Mouse (Mus musculus): Measurements from ENCODE around the gene Ppard. TPM values are rescaled to one million over a fixed set of nuclear protein-coding genes. Genes with fewer than 3 reads are reported as not detected.
"Not testable (repeated sequence)": the region's sequence is repeated elsewhere in the genome, so short reads cannot be mapped to it uniquely, and the experiment has no call there.

Gene Ppard
- polyA plus RNA-seq, 1 experiment from 2014 or later, result 1.1 TPM

DNA sequence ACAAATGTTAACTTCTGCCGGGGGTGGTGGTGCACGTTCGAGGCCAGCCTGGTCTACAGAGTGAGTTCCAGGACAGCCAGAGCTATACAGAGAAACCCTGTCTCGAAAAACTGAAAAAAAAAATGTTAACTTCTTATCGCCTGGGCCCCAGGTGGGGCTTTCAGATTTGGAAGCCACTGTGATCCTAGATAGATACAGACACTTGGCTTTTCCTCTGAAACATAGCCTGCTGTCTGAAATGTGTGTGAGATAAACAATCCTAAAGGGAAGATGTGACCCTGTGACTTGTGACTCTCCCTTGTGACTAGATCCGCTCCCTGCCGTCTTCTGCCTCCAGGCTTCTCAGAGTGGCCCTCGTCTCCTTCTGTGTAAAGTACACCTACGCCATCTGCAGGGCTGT is 85.2 kb downstream of the Ppard start:
- no peak for ATAC-seq
- WGBS, result 88% methylated on average over 9 of the region's 9 CpGs
- Histone ChIP-seq H3K27me3 (replicated peaks; ENCODE audit: control insufficient read depth, insufficient read depth, low read length) (no peaks in the 10 kb centered on the region), H3K4me3 (ENCODE audit: low read length) (no peak overlapping the region), H3K4me1 (ENCODE audit: control insufficient read depth, insufficient read depth, low read depth, low read length) (peaks cover 14% of the 10 kb centered on the region), H3K4me2 (ENCODE audit: low read length) (no peak overlapping the region), H3K36me3 (ENCODE audit: control insufficient read depth, insufficient read depth, low read length) (peaks cover 11% of the 10 kb centered on the region), H3K9me3 (ENCODE audit: control insufficient read depth, low read length) (no peaks in the 10 kb centered on the region), H3K27ac (ENCODE audit: low read depth, low read length) (no peak overlapping the region), H3K9ac (ENCODE audit: low read depth, low read length) (no peak overlapping the region)

DNA sequence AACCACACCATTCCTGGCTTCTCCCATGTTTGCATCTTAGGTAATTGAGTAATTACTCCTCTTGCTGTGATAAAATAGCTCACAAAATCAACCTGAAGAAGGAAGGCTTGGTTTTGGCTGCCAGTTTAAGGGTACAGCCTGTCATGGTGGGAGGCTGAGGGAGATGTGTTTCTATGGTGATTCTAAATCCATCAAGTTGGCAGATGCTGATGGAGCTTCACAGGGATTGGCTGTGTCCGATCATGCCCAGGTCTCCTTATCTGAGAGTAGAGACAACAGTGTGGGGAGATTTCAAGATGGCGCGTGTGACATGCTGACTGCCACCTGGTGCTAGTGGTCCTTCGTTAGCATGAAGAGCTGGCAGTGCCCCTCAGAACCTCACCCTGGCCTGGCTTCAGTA is 89.2 kb downstream of the Ppard start:
- Histone ChIP-seq H3K9me3 (ENCODE audit: control insufficient read depth, low read length) (no peaks in the 10 kb centered on the region), H3K4me3 (ENCODE audit: low read length) (no peak overlapping the region), H3K27ac (ENCODE audit: low read depth, low read length) (no peak overlapping the region), H3K4me1 (ENCODE audit: control insufficient read depth, insufficient read depth, low read depth, low read length) (no peaks in the 10 kb centered on the region), H3K4me2 (ENCODE audit: low read length) (no peak overlapping the region), H3K9ac (ENCODE audit: low read depth, low read length) (no peak overlapping the region), H3K36me3 (ENCODE audit: control insufficient read depth, insufficient read depth, low read length) (peaks cover 8% of the 10 kb centered on the region), H3K27me3 (replicated peaks; ENCODE audit: control insufficient read depth, insufficient read depth, low read length) (no peaks in the 10 kb centered on the region)
- no peak for ATAC-seq
- 95% methylated on average over 4 of the region's 4 CpGs for WGBS

DNA sequence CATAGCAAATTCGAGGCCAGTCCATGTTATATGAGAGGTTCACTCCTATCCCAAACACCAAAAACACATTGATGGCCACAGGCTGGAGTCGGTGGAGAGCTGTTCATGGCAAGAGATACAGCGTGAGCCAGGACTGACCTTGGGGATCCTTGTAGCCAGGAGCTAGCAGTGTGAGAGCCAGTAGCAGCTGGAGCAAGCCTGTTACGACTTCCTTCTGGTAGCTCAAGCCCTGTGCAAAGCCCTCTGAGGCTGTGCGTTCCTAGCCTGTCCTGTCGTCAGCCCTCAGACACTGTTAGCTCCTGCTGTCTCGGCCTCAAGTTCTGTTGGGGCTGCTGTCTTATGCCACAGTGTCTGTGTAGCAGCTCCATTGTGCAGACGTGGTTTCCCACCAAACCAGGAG is 91.3 kb downstream of the Ppard start:
- no peaks in the 10 kb centered on the region for H3K9me3 ChIP-seq (ENCODE audit: control insufficient read depth, low read length)
- H3K9ac ChIP-seq (ENCODE audit: low read depth, low read length), result no peak overlapping the region
- H3K4me1 ChIP-seq (ENCODE audit: control insufficient read depth, insufficient read depth, low read depth, low read length), result peaks cover 8% of the 10 kb centered on the region
- H3K36me3 ChIP-seq (ENCODE audit: control insufficient read depth, insufficient read depth, low read length), result no peaks in the 10 kb centered on the region
- H3K4me3 ChIP-seq (ENCODE audit: low read length), result no peak overlapping the region
- H3K27ac ChIP-seq (ENCODE audit: low read depth, low read length), result no peak overlapping the region
- no peak overlapping the region for H3K4me2 ChIP-seq (ENCODE audit: low read length)
- no peak for ATAC-seq
- WGBS, result 94% methylated on average over 8 of the region's 8 CpGs
- H3K27me3 ChIP-seq (replicated peaks; ENCODE audit: control insufficient read depth, insufficient read depth, low read length), result no peaks in the 10 kb centered on the region

DNA sequence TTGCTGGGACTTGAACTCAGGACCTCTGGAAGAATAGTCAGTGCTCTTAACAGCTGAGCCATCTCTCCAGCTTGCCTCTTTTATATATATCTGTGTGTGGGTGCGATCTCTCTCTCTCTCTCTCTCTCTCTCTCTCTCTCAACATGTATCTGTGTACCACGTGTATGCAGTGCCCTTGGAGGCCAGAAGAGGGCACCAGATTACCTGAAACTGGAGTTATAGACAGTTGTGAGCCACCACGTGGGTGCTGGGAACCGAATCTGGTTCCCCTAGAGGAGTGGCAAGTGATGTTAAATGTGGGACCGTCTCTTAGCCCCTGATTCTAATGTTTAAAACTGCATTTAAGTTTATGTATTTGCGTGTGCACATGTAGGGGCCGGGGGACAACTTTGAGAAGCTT is 91.9 kb downstream of the Ppard start:
- not testable (repeated sequence) for H3K9me3 ChIP-seq (ENCODE audit: control insufficient read depth, low read length); H3K27me3 ChIP-seq (replicated peaks; ENCODE audit: control insufficient read depth, insufficient read depth, low read length); H3K9ac ChIP-seq (ENCODE audit: low read depth, low read length); H3K4me2 ChIP-seq (ENCODE audit: low read length); ATAC-seq; H3K27ac ChIP-seq (ENCODE audit: low read depth, low read length); H3K4me1 ChIP-seq (ENCODE audit: control insufficient read depth, insufficient read depth, low read depth, low read length); H3K4me3 ChIP-seq (ENCODE audit: low read length); H3K36me3 ChIP-seq (ENCODE audit: control insufficient read depth, insufficient read depth, low read length)
- 95% methylated on average over 7 of the region's 7 CpGs for WGBS

DNA sequence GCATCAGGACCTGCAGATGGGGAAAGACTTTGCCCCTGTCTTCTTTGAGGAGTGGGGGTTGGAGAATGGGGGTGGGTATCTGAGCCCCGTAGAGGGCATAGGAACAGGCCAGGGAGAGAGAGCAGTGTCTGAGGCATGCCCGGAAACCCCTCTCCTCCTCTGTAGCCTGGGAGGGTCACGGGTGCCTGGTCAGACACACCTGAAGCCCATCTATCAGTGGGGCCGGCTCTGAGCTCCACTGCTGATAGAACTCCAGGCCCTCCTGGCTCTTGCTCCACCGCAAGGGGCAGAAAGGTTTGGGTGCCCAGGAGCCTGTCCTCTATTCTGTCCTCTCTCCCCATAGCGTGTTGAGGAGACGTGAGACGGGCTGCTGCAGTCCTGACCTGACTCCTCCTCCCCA is 93.3 kb downstream of the Ppard start:
- H3K9me3 ChIP-seq (ENCODE audit: control insufficient read depth, low read length), result no peaks in the 10 kb centered on the region
- H3K4me3 ChIP-seq (ENCODE audit: low read length), result no peak overlapping the region
- no peak overlapping the region for H3K4me2 ChIP-seq (ENCODE audit: low read length)
- peaks cover 16% of the 10 kb centered on the region for H3K4me1 ChIP-seq (ENCODE audit: control insufficient read depth, insufficient read depth, low read depth, low read length)
- H3K27ac ChIP-seq (ENCODE audit: low read depth, low read length), result no peak overlapping the region
- 96% methylated on average over 8 of the region's 8 CpGs for WGBS
- H3K36me3 ChIP-seq (ENCODE audit: control insufficient read depth, insufficient read depth, low read length), result no peaks in the 10 kb centered on the region; the same call in 1 of the 2 replicates
- no peak for ATAC-seq
- H3K9ac ChIP-seq (ENCODE audit: low read depth, low read length), result no peak overlapping the region
- no peaks in the 10 kb centered on the region for H3K27me3 ChIP-seq (replicated peaks; ENCODE audit: control insufficient read depth, insufficient read depth, low read length)

DNA sequence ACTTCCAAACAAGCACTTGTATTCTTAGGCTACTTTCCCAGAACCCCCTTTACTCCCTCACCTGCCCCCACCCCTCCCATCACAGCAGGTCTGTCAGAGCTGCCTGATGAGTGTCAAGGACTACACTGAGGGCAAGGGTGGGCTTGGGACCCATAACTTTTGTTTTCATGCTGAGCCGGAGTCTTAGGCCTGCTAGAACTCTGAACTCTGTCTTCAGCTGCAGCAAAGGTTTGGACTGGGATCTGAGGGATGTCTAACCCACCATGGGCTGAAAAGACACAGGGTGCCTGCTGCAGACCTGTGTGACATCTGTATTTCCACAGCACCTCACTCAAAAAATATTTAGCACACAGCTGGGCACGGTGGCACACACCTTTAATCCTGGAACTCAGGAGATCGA is 94.5 kb downstream of the Ppard start:
- Histone ChIP-seq H3K4me2 (ENCODE audit: low read length) (no peak overlapping the region), H3K4me1 (ENCODE audit: control insufficient read depth, insufficient read depth, low read depth, low read length) (peaks cover 16% of the 10 kb centered on the region), H3K4me3 (ENCODE audit: low read length) (no peak overlapping the region), H3K9me3 (ENCODE audit: control insufficient read depth, low read length) (no peaks in the 10 kb centered on the region), H3K9ac (ENCODE audit: low read depth, low read length) (peak overlapping the region; percentile 19; the same call in 1 of the 2 replicates), H3K36me3 (ENCODE audit: control insufficient read depth, insufficient read depth, low read length) (peaks cover 9% of the 10 kb centered on the region), H3K27me3 (replicated peaks; ENCODE audit: control insufficient read depth, insufficient read depth, low read length) (no peaks in the 10 kb centered on the region), H3K27ac (ENCODE audit: low read depth, low read length) (no peak overlapping the region)
- 90% methylated on average over 3 of the region's 3 CpGs for WGBS
- ATAC-seq, result no peak

DNA sequence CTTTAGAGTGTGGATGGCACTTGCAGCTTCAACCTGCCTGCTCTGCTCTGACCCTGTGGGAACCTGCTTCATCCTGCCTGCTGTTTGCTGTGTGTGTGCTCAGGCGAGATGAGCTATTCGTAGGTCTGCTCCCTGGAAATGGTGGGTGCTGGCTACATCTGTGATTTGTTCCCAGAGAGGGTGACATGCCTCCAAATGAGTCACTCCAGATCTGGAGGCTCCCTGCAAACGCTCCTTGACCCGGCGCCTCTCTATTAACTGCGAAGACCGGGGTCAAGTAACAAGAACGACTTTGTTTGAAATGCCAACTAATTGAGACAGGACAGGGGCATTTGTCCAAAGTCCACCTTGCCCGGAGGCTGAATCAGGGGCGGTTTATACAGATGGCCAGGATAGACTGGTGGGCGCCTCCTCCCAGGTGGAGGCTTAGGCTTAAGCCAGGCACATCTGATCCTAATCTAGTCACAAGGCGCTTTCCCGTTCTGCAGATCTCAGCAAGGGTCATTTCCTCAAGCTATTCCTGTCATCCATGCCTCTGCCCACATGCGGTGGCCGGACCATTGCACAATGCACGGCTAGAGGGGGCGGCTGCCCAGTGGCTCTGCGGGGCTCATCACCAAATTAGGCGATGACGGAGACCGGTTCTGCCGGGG is 95.3 kb downstream of the Ppard start:
- 11% methylated on average over 22 of the region's 22 CpGs for WGBS
- peak overlapping the region; percentile 79 for H3K4me2 ChIP-seq (ENCODE audit: low read length)
- H3K27ac ChIP-seq (ENCODE audit: low read depth, low read length), result peak overlapping the region; percentile 86
- no peaks in the 10 kb centered on the region for H3K27me3 ChIP-seq (replicated peaks; ENCODE audit: control insufficient read depth, insufficient read depth, low read length)
- H3K9ac ChIP-seq (ENCODE audit: low read depth, low read length), result peak overlapping the region; percentile 72
- H3K9me3 ChIP-seq (ENCODE audit: control insufficient read depth, low read length), result no peaks in the 10 kb centered on the region
- peak; percentile 65 for ATAC-seq
- H3K4me3 ChIP-seq (ENCODE audit: low read length), result peak overlapping the region; percentile 68
- H3K4me1 ChIP-seq (ENCODE audit: control insufficient read depth, insufficient read depth, low read depth, low read length), result peaks cover 16% of the 10 kb centered on the region
- peaks cover 9% of the 10 kb centered on the region for H3K36me3 ChIP-seq (ENCODE audit: control insufficient read depth, insufficient read depth, low read length)

DNA sequence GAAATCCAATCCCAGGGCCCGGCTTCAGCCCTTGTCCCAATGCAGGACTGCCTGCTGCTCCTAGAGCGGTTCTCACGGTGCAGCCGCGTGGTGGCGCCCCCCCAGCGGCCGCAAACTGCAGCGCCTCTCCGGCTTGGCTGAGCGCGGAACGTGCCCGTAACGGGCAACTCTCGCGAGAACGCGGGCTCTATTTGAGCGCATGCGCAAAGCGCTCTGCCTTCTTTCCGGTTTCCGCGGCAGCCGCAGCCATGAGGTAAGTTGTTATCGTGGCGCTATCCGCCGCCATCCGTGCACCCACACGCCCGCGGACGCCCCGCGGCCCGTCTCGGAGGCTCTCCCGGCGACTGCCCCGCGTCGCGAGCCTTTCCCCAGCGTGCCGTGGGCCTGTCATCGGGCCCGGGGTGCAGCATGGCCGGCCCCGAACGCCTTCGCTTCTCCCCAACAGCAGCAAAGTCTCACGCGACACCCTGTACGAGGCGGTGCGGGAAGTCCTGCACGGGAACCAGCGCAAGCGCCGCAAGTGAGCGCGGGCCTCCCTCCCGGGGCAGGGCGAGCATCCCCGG is 95.9 kb downstream of the Ppard start, which contains the start of gene Rpl10a:
TSS of gene Rpl10a (plus strand) at position 106 of the 563 bp plus-strand sequence.
- ATAC-seq, result peak; percentile 87

DNA sequence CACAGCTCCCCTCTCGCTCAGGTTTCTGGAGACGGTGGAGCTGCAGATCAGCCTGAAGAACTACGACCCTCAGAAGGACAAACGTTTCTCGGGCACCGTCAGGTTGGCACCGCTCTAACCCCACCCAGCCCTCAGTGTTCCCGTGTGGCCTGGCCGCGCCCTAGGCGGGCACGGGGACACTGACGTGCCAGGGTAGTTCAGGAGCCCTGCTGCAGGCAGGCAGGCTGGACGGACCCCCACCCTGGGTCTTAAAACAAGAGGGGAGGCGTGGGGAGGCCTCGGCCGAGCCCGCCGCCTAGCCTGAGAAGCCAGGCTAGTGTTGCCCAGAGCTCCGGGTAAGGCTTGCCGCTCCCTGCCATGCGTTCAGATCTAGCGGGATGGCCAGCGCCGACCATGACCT is 96.4 kb downstream of the Ppard start:
- H3K4me1 ChIP-seq (ENCODE audit: control insufficient read depth, insufficient read depth, low read depth, low read length), result peaks cover 16% of the 10 kb centered on the region
- peak overlapping the region; percentile 95 for H3K9ac ChIP-seq (ENCODE audit: low read depth, low read length)
- no peaks in the 10 kb centered on the region for H3K9me3 ChIP-seq (ENCODE audit: control insufficient read depth, low read length)
- peak; percentile 21 for ATAC-seq
- H3K36me3 ChIP-seq (ENCODE audit: control insufficient read depth, insufficient read depth, low read length), result peaks cover 9% of the 10 kb centered on the region
- WGBS, result 0% methylated on average over 25 of the region's 25 CpGs
- H3K27ac ChIP-seq (ENCODE audit: low read depth, low read length), result peak overlapping the region; percentile 92
- H3K27me3 ChIP-seq (replicated peaks; ENCODE audit: control insufficient read depth, insufficient read depth, low read length), result no peaks in the 10 kb centered on the region
- H3K4me2 ChIP-seq (ENCODE audit: low read length), result peak overlapping the region; percentile 89
- H3K4me3 ChIP-seq (ENCODE audit: low read length), result peak overlapping the region; percentile 68

More for the DNA sequence above, 95.9 kb downstream of the Ppard start, which contains the start of gene Rpl10a:
- Histone ChIP-seq H3K36me3 (ENCODE audit: control insufficient read depth, insufficient read depth, low read length) (peaks cover 9% of the 10 kb centered on the region), H3K4me3 (ENCODE audit: low read length) (peak within 1 kb of the TSS; percentile 68), H3K27me3 (replicated peaks; ENCODE audit: control insufficient read depth, insufficient read depth, low read length) (no peaks in the 10 kb centered on the region), H3K4me2 (ENCODE audit: low read length) (peak within 1 kb of the TSS; percentile 89), H3K27ac (ENCODE audit: low read depth, low read length) (peak within 1 kb of the TSS; percentile 92), H3K9me3 (ENCODE audit: control insufficient read depth, low read length) (no peaks in the 10 kb centered on the region), H3K4me1 (ENCODE audit: control insufficient read depth, insufficient read depth, low read depth, low read length) (peaks cover 16% of the 10 kb centered on the region), H3K9ac (ENCODE audit: low read depth, low read length) (peak within 1 kb of the TSS; percentile 95)
- under 1% methylated on average over 56 of the region's 67 CpGs for WGBS

Measured in hindbrain, embryonic 16.5 days (tissue).